Mouse (Mus musculus) embryonic stem cell, embryonic (primary cell): ENCODE measurements around the gene Rpl13a.

Experiments used
- CTCF ChIA-PET, 4 experiments: fragments of 300-600 bp in 2 of 4; fragments of 350-600 bp in 2 of 4; sonication (Branson Sonifier 250); formaldehyde crosslinking; loops; one replicate each; lab custom pipeline; 2022; ENCODE audit warnings: inconsistent platforms in 2 of 4; lab: Charles Lee
- POLR2A ChIA-PET, 4 experiments: fragments of 300-600 bp in 2 of 4; fragments of 350-600 bp in 2 of 4; sonication (Branson Sonifier 250); formaldehyde crosslinking; loops; one replicate each; lab custom pipeline; 2022; ENCODE audit warnings: antibody characterized with exemption in 4 of 4, inconsistent platforms in 1 of 4; lab: Charles Lee

Rpl13a gene

DNA sequence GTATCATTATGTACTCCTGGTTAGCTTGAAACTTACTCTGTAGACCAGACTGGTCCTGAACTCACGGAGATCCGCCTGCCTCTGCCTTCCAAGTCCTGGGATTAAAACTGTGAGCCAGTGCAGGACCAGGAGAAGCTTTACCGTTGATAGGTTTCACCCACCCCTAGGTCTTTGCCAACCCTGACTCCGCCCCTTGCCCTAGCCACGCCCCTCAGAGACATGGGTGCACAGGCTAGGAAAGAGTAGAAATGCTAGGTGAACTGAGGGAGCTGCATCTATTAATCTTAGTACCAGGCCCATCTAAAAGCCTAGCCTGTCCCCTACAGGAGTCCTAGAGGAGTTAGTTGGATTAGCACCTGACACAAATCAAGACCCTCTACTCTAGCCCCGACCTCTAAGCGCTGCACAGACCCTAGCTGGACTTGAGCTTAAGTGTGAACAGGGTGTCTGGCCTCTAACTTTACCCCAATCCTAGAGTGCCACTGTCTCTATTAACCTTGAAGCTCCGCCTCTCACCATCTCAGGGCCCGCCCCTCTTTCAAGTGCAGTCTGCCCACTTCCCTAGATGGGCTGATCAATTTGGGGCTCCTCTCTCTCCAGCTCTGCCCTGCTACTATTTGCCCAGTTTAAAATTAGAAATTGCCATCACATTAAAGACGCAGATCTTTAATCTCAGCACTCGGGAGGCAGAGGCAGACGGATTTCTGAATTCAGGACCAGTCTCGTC lies 38.1 kb downstream of the Rpl13a start:
- ChIA-PET POLR2A (interaction anchor here in 3 of 4 experiments (0.6 to 18.8 kb wide), 34 partner anchors 8 to 270 kb away, joined by 3 to 368 read pairs (median 4); partner anchors contain the start of genes Aldh16a1 (in 2 of the 3), Fcgrt (in 2 of the 3), Pih1d1 (in 2 of the 3) and Cpt1c (in 1 of the 3)), CTCF (interaction anchor here in 3 of 4 experiments (0.7 to 1.6 kb wide), 9 partner anchors 10 to 53 kb away, joined by 3 to 5 read pairs (median 3); partner anchors contain the start of genes Flt3l (in 1 of the 3) and Gm45713 (in 1 of the 3))

- CTCF ChIA-PET: interaction anchor here in 1 of 4 experiments (0.6 kb wide), 1 partner anchor 346 kb away, joined by 3 read pairs; the partner anchor contains the start of gene Gys1
- POLR2A ChIA-PET: interaction anchor here in 1 of 4 experiments (14.4 to 18.8 kb wide), 2 partner anchors 20 to 36 kb away, joined by 160 to 368 read pairs; partner anchors contain the start of genes Fcgrt, Rpl13a and Rps11
Observed at GRCm38 (mm10) chr7:45088597-45088996, 40.0 kb downstream of the Rpl13a start.

GRCm38 (mm10) chr7:45086084-45086483 lies 42.5 kb downstream of the Rpl13a start:
- POLR2A ChIA-PET: interaction anchor here in 3 of 4 experiments (0.6 to 18.8 kb wide), 19 partner anchors 10 to 83 kb away, joined by 3 to 368 read pairs (median 3); partner anchors contain the start of genes Rpl13a (in 2 of the 3), Aldh16a1 (in 1 of the 3), Fcgrt (in 1 of the 3) and Prr12 (in 1 of the 3)
- CTCF ChIA-PET: interaction anchor here in 3 of 4 experiments (0.6 to 2.1 kb wide), 27 partner anchors 11 to 281 kb away, joined by 3 to 8 read pairs (median 4); partner anchors contain the start of genes Ccdc155 (in 2 of the 3), Fcgrt (in 2 of the 3), Flt3l (in 2 of the 3) and Gm45713 (in 2 of the 3)

- ChIA-PET POLR2A (interaction anchor here (0.6 to 5.4 kb wide), 22 partner anchors 8 to 121 kb away, joined by 3 to 48 read pairs (median 6); partner anchors contain the start of genes Rcn3 (in 3 of the 4), Aldh16a1 (in 2 of the 4), Ccdc155 (in 1 of the 4) and Rpl13a (in 1 of the 4)), CTCF (interaction anchor here in 2 of 4 experiments (0.9 to 5.1 kb wide), 7 partner anchors 9 to 278 kb away, joined by 3 to 26 read pairs (median 9); partner anchors contain the start of genes Fcgrt (in 1 of the 2), Flt3l (in 1 of the 2), Gm45713 (in 1 of the 2) and Rcn3 (in 1 of the 2))
Observed at GRCm38 (mm10) chr7:45083300-45083890, 45.2 kb downstream of the Rpl13a start.

DNA sequence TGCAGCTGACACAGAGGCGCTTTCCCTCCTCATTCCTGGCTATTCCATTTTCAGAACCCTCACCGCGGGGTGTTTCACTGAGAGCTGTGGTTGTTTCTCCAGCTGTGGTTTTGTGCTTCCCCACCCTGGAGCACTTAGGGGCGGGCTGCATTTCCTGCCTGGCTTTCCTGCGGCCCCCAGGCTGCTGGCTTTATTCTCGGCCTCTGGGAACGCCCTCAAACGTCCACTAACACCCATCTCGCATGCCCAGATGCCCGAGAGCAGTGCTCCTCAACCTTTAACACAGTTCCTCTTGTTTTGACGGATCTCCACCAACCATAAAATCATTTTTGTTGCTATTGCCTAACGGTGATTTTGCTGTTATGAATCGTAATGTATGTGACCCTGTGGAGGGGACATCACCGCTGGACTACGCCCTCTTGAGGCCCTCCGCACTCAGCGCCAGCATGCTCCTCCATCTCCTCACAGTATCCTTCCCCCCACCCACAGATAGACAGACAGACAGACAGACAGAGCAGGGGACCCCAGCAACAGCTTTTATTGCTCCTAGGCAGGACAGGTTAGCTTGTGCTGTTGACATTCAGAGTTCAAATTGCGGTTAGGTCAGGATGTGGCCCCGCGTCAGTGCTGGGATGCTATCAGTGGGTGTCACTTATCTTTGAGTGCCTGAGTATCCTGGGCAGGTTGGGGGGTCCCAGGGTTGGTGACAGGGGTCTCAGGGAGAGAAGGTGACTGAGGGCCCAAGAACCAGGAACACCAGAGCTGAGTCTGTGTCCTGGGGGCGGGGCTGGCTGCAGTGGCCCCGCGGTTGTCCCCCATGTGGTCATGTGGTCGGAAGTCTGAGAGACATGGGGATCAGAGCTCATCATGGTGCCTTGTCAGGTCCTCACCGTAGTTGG lies 45.9 kb downstream of the Rpl13a start:
- ChIA-PET POLR2A (interaction anchor here (0.6 to 5.4 kb wide), 35 partner anchors 8 to 329 kb away, joined by 3 to 48 read pairs (median 4); partner anchors contain the start of genes Rcn3 (in 3 of the 4), Aldh16a1 (in 2 of the 4), Rps11 (in 2 of the 4) and Ccdc155 (in 1 of the 4)), CTCF (interaction anchor here in 3 of 4 experiments (0.7 to 5.1 kb wide), 14 partner anchors 10 to 278 kb away, joined by 3 to 26 read pairs (median 5); partner anchors contain the start of genes Flt3l (in 2 of the 3), Gm45713 (in 2 of the 3), Fcgrt (in 1 of the 3) and Rcn3 (in 1 of the 3))

DNA sequence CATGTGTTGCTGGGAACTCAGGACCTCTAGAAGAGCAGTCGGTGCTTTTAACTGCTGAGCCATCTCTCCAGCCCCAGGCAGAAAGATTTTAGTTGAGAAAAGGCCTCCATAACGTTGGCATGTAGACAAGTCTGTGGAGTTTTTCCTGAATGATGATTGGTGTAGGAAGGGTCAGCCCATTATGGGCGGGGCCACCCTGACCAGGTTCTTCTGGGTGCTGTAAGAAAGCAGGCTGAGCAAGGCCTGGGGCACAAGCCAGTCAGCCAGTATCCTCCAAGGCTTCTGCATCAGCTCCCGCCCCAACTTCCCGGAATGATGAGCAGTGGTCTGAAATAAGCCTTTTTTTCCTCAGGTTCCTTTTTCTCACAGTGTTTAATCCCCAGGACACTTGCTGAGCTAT lies 47.5 kb downstream of the Rpl13a start:
- ChIA-PET CTCF (interaction anchor here (0.6 to 5.1 kb wide), 16 partner anchors 9 to 215 kb away, joined by 3 to 26 read pairs (median 4); partner anchors contain the start of genes Flt3l (in 2 of the 4), Gm45713 (in 2 of the 4), Fcgrt (in 1 of the 4) and Rcn3 (in 1 of the 4)), POLR2A (interaction anchor here (0.6 to 5.4 kb wide), 27 partner anchors 10 to 379 kb away, joined by 3 to 48 read pairs (median 4); partner anchors contain the start of genes Rcn3 (in 2 of the 4), Rps11 (in 2 of the 4), Ap2a1 (in 1 of the 4) and Fcgrt (in 1 of the 4))

DNA sequence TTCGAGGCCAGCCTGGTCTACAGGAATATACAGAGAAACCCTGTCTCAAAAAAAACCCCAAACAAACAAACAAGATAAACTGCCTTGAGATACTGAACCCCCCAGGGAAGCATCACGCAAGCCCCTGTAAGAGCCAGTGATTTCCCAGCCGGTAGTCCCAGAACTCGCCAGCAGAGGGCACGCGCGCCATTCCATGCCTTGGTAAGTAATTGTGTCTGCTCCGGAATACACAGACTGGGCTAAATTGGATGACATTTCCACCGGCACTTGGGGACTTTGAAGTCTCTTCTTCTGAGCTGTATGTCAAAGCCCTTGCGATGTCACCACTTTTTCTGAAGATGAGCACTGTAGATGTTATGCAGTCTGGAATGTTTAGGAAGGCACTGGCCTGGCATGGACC lies 48.7 kb downstream of the Rpl13a start:
- POLR2A ChIA-PET: interaction anchor here (0.5 to 5.4 kb wide), 28 partner anchors 10 to 263 kb away, joined by 3 to 48 read pairs (median 3); partner anchors contain the start of genes Rcn3 (in 2 of the 4) and Rpl13a (in 1 of the 4)

DNA sequence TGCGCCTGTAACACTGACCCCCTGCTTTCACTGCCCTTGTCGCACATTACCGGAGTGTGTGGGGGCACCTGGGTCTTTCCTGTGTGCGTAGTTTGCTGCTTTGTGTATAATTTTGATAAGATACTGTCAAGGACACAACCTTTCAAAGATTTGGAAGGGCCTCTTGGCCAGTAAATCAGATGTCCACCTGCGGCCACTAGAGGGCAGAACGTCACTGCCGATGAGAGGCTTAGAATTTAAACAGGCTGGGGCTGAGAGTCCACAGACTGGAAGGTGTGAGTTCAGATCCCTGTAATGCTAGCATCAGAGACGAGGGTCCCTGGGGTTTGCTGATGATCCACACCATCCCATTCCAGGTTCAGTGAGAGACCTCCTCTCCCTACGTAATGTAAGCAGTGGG lies 50.0 kb downstream of the Rpl13a start:
- ChIA-PET CTCF (interaction anchor here in 2 of 4 experiments (0.9 to 5.1 kb wide), 7 partner anchors 11 to 84 kb away, joined by 3 to 26 read pairs (median 4); partner anchors contain the start of genes Aldh16a1 (in 1 of the 2), Flt3l (in 1 of the 2), Gm45713 (in 1 of the 2) and Pih1d1 (in 1 of the 2)), POLR2A (interaction anchor here in 2 of 4 experiments (0.8 to 5.4 kb wide), 12 partner anchors 9 to 76 kb away, joined by 3 to 48 read pairs (median 4); partner anchors contain the start of genes Aldh16a1 (in 1 of the 2), Pih1d1 (in 1 of the 2) and Rpl13a (in 1 of the 2))

More for the DNA sequence above, 48.7 kb downstream of the Rpl13a start:
- CTCF ChIA-PET: interaction anchor here (0.6 to 5.1 kb wide), 16 partner anchors 12 to 602 kb away, joined by 3 to 26 read pairs (median 3); partner anchors contain the start of genes Flt3l (in 2 of the 4), Gm45713 (in 2 of the 4) and Rcn3 (in 1 of the 4)

DNA sequence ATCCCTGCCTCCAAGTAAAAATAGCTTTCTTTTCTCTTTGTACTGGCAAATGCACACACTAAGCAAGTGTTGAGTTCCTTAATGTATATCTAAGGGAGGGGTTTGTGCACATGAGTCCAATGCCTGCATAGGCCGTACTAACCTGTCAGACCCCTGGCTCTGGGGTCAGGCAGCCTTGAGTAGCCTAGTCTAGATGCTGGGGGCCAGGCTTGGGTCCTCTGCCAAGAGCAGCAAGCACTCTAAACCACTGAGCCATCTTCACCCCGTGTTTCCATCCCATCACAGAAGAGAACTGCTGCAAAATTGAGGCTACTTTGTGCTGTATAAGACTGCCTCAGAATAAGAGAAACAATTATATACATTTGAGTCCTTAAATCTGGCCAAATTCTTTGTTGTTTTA lies 50.7 kb downstream of the Rpl13a start:
- CTCF ChIA-PET: interaction anchor here in 2 of 4 experiments (0.7 to 2.0 kb wide), 4 partner anchors 10 to 119 kb away, joined by 3 to 20 read pairs (median 4); no protein-coding TSS in a partner anchor
- POLR2A ChIA-PET: interaction anchor here in 3 of 4 experiments (0.7 to 8.6 kb wide), 8 partner anchors 9 to 121 kb away, joined by 3 to 115 read pairs (median 3); partner anchors contain the start of genes Prmt1 (in 1 of the 3) and Rps11 (in 1 of the 3)

- POLR2A ChIA-PET: interaction anchor here in 3 of 4 experiments (0.6 to 8.6 kb wide), 12 partner anchors 9 to 372 kb away, joined by 3 to 115 read pairs (median 4); partner anchors contain the start of genes Prmt1 (in 1 of the 3) and Rps11 (in 1 of the 3)
- CTCF ChIA-PET: interaction anchor here in 3 of 4 experiments (0.6 to 2.0 kb wide), 9 partner anchors 9 to 370 kb away, joined by 3 to 20 read pairs (median 5); no protein-coding TSS in a partner anchor
Observed at GRCm38 (mm10) chr7:45077322-45077721, 51.2 kb downstream of the Rpl13a start.

GRCm38 (mm10) chr7:45076501-45076900 lies 52.1 kb downstream of the Rpl13a start:
- CTCF ChIA-PET: interaction anchor here in 3 of 4 experiments (0.6 to 2.0 kb wide), 11 partner anchors 9 to 379 kb away, joined by 3 to 20 read pairs (median 4); partner anchors contain the start of genes Flt3l (in 1 of the 3) and Gm45713 (in 1 of the 3)
- POLR2A ChIA-PET: interaction anchor here in 2 of 4 experiments (0.8 to 8.6 kb wide), 11 partner anchors 8 to 90 kb away, joined by 3 to 115 read pairs (median 3); partner anchors contain the start of genes Prmt1 (in 2 of the 2) and Rps11 (in 1 of the 2)
